Mouse (Mus musculus): ENCODE measurements around the gene Chn2. TPM values are rescaled to one million over a fixed set of nuclear protein-coding genes. Genes with fewer than 3 reads are reported as not detected.

The Chn2 gene
- polyA plus RNA-seq, 1 experiment from 2014 or later, result 4.3 TPM

GRCm38 (mm10) chr6:54157097-54157496 is 117.7 kb downstream of the Chn2 start:
- no peaks in the 10 kb centered on the region for H3K27me3 ChIP-seq
- no peaks in the 10 kb centered on the region for H3K9me3 ChIP-seq (replicated peaks)
- no peak overlapping the region for H3K4me3 ChIP-seq (replicated peaks)
- H3K4me1 ChIP-seq (replicated peaks), result peaks cover 6% of the 10 kb centered on the region; the same call in 1 of the 2 replicates
- no peak overlapping the region for H3K9ac ChIP-seq
- no peak overlapping the region for H3K27ac ChIP-seq (replicated peaks)
- WGBS (ENCODE audit: insufficient replicate concordance), result 67% methylated on average over 2 of the region's 2 CpGs
- no peak for ATAC-seq (ENCODE audit: insufficient read depth)
- no peaks in the 10 kb centered on the region for H3K36me3 ChIP-seq (replicated peaks)
- no peak overlapping the region for H3K4me2 ChIP-seq

DNA sequence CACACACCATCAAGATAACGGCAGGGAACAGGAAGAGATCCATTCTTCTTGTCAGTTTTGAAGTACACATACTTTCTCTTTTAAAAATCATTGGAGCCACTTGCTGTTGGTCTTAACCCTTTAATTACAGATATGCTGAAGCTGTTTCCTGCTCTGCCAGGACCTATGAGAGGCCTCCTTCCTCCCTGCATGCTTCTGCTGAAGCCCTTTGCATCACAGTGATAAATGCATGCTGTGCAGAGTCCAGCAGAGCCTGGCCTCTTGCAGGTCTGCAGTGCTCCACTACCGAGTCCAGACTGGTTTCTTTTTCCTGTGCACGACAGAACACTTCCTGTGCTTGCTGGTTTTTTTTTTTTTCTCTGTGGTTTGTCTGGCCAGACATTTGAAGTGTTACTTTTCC is 119.0 kb downstream of the Chn2 start:
- H3K4me3 ChIP-seq (replicated peaks), result no peak overlapping the region
- H3K4me1 ChIP-seq (replicated peaks), result peaks cover 12% of the 10 kb centered on the region; the same call in 1 of the 2 replicates
- H3K27ac ChIP-seq (replicated peaks), result no peak overlapping the region
- H3K27me3 ChIP-seq, result no peaks in the 10 kb centered on the region
- H3K36me3 ChIP-seq (replicated peaks), result no peaks in the 10 kb centered on the region
- H3K4me2 ChIP-seq, result no peak overlapping the region; the same call in 1 of the 2 replicates
- WGBS (ENCODE audit: insufficient replicate concordance), result 6% methylated on average over 3 of the region's 3 CpGs
- H3K9ac ChIP-seq, result no peak overlapping the region
- H3K9me3 ChIP-seq (replicated peaks), result no peaks in the 10 kb centered on the region
- ATAC-seq (ENCODE audit: insufficient read depth), result no peak; the same call in 1 of the 2 replicates

DNA sequence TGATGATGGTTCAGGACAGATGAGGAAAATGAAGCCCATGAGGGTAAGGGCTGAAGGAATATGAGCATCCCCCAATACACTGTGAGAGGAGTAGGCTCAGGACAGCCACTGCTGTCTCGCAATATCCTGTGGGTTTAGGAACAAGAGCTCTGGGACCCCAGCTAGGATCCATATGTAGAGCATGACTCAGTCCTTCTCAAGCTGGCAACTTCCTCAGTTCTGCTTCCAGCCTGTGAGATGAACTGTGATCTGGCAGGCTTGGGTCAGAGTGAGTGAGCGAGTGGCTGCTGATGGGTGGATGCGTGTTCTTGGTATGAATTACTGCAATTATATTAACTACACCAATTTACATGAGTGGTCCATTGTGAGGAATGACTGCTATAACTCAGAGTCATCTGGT is 121.3 kb downstream of the Chn2 start:
- no peaks in the 10 kb centered on the region for H3K36me3 ChIP-seq (replicated peaks)
- H3K9me3 ChIP-seq (replicated peaks), result no peaks in the 10 kb centered on the region
- H3K27me3 ChIP-seq, result no peaks in the 10 kb centered on the region
- ATAC-seq (ENCODE audit: insufficient read depth), result no peak
- H3K27ac ChIP-seq (replicated peaks), result no peak overlapping the region
- 54% methylated on average over 3 of the region's 3 CpGs for WGBS (ENCODE audit: insufficient replicate concordance)
- H3K4me1 ChIP-seq (replicated peaks), result peaks cover 17% of the 10 kb centered on the region; the same call in 1 of the 2 replicates
- no peak overlapping the region for H3K4me2 ChIP-seq
- no peak overlapping the region for H3K4me3 ChIP-seq (replicated peaks)
- no peak overlapping the region for H3K9ac ChIP-seq

DNA sequence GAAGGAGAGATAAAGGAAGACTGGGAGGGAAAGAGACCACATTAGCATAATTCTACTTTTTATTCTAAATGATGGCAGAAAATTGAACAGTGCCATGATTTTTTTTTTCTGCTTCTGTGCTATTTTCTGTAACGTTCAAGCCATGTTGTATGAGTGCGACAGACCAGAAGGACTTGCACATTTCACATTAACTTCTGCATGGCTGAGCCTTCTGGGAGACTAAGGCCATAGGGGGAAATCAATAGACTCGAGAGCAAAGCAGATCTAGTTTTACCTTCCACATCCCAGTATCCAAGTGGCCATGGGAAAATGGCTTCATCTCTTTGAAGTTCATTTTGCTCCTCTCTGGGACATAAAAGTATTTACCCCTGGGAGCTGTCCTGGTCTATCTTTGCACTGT is 121.9 kb downstream of the Chn2 start:
- H3K27ac ChIP-seq (replicated peaks), result no peak overlapping the region
- no peaks in the 10 kb centered on the region for H3K27me3 ChIP-seq
- H3K4me3 ChIP-seq (replicated peaks), result no peak overlapping the region
- H3K36me3 ChIP-seq (replicated peaks), result no peaks in the 10 kb centered on the region
- no peaks in the 10 kb centered on the region for H3K9me3 ChIP-seq (replicated peaks)
- no peak for ATAC-seq (ENCODE audit: insufficient read depth)
- no peak overlapping the region for H3K4me2 ChIP-seq
- peaks cover 17% of the 10 kb centered on the region; the same call in 1 of the 2 replicates for H3K4me1 ChIP-seq (replicated peaks)
- H3K9ac ChIP-seq, result no peak overlapping the region
- 61% methylated on average over 3 of the region's 3 CpGs for WGBS (ENCODE audit: insufficient replicate concordance)

DNA sequence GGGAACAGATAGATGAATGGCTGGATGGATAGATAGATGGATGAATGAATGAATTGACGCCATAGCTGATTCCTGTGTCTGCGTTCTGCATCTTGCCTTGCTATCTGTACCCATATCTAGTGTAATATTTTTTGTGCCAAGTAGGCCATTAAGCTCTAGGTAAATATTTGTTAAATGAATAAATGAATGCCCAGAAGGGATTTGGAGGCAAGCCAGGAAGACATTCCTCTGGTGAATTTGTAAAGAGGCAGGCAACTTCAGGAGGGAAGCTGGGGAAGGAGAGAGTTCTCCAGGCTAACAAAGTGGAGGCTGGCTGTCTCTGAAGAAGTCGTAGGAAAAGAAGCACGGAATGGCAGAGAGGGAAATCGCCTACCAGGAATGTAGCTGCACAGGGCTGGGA is 123.0 kb downstream of the Chn2 start:
- WGBS (ENCODE audit: insufficient replicate concordance), result 39% methylated on average over 5 of the region's 5 CpGs
- H3K27me3 ChIP-seq, result no peaks in the 10 kb centered on the region
- H3K9me3 ChIP-seq (replicated peaks), result no peaks in the 10 kb centered on the region
- ATAC-seq (ENCODE audit: insufficient read depth), result no peak
- no peak overlapping the region for H3K9ac ChIP-seq
- peaks cover 17% of the 10 kb centered on the region; the same call in 1 of the 2 replicates for H3K4me1 ChIP-seq (replicated peaks)
- no peaks in the 10 kb centered on the region for H3K36me3 ChIP-seq (replicated peaks)
- H3K4me3 ChIP-seq (replicated peaks), result no peak overlapping the region
- no peak overlapping the region for H3K4me2 ChIP-seq
- H3K27ac ChIP-seq (replicated peaks), result 0 out of 2 replicates have a peak overlapping the region, but pooled peaks have one; percentile 33

- Histone ChIP-seq H3K9ac (no peak overlapping the region), H3K4me3 (replicated peaks) (no peak overlapping the region), H3K4me1 (replicated peaks) (peaks cover 14% of the 10 kb centered on the region; the same call in 1 of the 2 replicates), H3K27me3 (no peaks in the 10 kb centered on the region), H3K36me3 (replicated peaks) (no peaks in the 10 kb centered on the region), H3K27ac (replicated peaks) (0 out of 2 replicates have a peak overlapping the region, but pooled peaks have one; percentile 33), H3K4me2 (no peak overlapping the region), H3K9me3 (replicated peaks) (no peaks in the 10 kb centered on the region)
- 24% methylated on average over 9 of the region's 9 CpGs for WGBS (ENCODE audit: insufficient replicate concordance)
- peak; percentile 28; the same call in 1 of the 2 replicates for ATAC-seq (ENCODE audit: insufficient read depth)
Observed at GRCm38 (mm10) chr6:54162786-54163185, 123.4 kb downstream of the Chn2 start.

DNA sequence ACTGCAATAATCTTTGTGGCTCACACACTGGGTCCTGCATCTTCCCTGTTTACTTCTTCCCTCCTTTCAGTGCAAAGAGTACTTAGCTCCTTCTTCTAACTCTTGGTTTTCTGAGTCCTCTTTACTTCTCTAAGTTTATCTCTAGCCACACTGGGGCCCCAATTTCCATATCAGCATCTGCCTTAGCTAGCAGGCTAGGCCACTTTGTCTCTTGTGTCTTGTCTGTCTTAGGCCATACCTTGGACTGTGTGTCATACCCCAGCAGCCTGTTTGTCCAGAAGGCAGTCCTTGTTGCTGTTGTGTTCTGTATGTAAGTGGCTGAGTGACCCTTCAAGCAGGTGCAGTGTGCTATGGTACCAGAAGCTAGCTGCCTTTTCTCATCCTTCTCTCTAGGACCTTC is 124.3 kb downstream of the Chn2 start:
- Histone ChIP-seq H3K27ac (replicated peaks) (no peak overlapping the region), H3K4me3 (replicated peaks) (no peak overlapping the region), H3K9me3 (replicated peaks) (no peaks in the 10 kb centered on the region), H3K27me3 (no peaks in the 10 kb centered on the region), H3K4me1 (replicated peaks) (peaks cover 10% of the 10 kb centered on the region; the same call in 1 of the 2 replicates), H3K36me3 (replicated peaks) (no peaks in the 10 kb centered on the region), H3K9ac (no peak overlapping the region), H3K4me2 (no peak overlapping the region)
- no peak for ATAC-seq (ENCODE audit: insufficient read depth)

DNA sequence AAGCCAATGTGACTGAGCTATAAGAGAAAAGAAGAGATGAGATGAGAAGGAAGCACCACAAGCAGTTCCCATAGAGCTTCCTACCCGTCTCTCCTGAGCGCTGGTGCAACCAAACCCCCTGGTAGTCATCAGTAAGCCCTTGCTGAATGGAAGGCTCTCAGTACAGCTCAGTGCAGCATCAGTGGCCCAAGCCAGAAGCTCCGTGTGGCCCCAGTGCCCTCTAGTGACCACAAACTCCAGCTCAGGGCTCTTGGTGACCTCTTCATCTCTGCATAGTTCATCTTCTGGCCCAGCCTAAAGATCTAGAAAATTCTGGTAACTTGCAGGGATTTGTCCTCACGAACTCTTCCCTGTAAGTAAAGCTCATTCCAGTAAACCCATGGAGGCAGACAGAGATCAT is 125.4 kb downstream of the Chn2 start:
- H3K9ac ChIP-seq, result no peak overlapping the region
- no peak overlapping the region for H3K4me2 ChIP-seq
- peaks cover 10% of the 10 kb centered on the region; the same call in 1 of the 2 replicates for H3K4me1 ChIP-seq (replicated peaks)
- H3K9me3 ChIP-seq (replicated peaks), result no peaks in the 10 kb centered on the region
- no peak for ATAC-seq (ENCODE audit: insufficient read depth)
- H3K27ac ChIP-seq (replicated peaks), result no peak overlapping the region
- H3K4me3 ChIP-seq (replicated peaks), result no peak overlapping the region
- H3K27me3 ChIP-seq, result no peaks in the 10 kb centered on the region
- 30% methylated on average over 4 of the region's 4 CpGs for WGBS (ENCODE audit: insufficient replicate concordance)
- H3K36me3 ChIP-seq (replicated peaks), result no peaks in the 10 kb centered on the region

- no peak overlapping the region for H3K4me2 ChIP-seq
- no peak for ATAC-seq (ENCODE audit: insufficient read depth)
- peaks cover 10% of the 10 kb centered on the region; the same call in 1 of the 2 replicates for H3K4me1 ChIP-seq (replicated peaks)
- no peak overlapping the region for H3K27ac ChIP-seq (replicated peaks)
- H3K4me3 ChIP-seq (replicated peaks), result no peak overlapping the region
- no peaks in the 10 kb centered on the region for H3K27me3 ChIP-seq
- no peaks in the 10 kb centered on the region for H3K36me3 ChIP-seq (replicated peaks)
- no peak overlapping the region for H3K9ac ChIP-seq
- no peaks in the 10 kb centered on the region for H3K9me3 ChIP-seq (replicated peaks)
- 66% methylated on average over 7 of the region's 7 CpGs for WGBS (ENCODE audit: insufficient replicate concordance)
Observed at GRCm38 (mm10) chr6:54165246-54165645, 125.9 kb downstream of the Chn2 start.

GRCm38 (mm10) chr6:54165863-54166262 is 126.5 kb downstream of the Chn2 start:
- no peaks in the 10 kb centered on the region for H3K27me3 ChIP-seq
- H3K9ac ChIP-seq, result no peak overlapping the region
- no peak overlapping the region for H3K4me2 ChIP-seq
- H3K4me3 ChIP-seq (replicated peaks), result no peak overlapping the region
- no peak for ATAC-seq (ENCODE audit: insufficient read depth)
- 75% methylated on average over 4 of the region's 4 CpGs for WGBS (ENCODE audit: insufficient replicate concordance)
- no peaks in the 10 kb centered on the region for H3K9me3 ChIP-seq (replicated peaks)
- peaks cover 10% of the 10 kb centered on the region; the same call in 1 of the 2 replicates for H3K4me1 ChIP-seq (replicated peaks)
- no peak overlapping the region for H3K27ac ChIP-seq (replicated peaks)
- no peaks in the 10 kb centered on the region for H3K36me3 ChIP-seq (replicated peaks)

GRCm38 (mm10) chr6:54166991-54167546 is 127.7 kb downstream of the Chn2 start:
- Histone ChIP-seq H3K4me2 (no peak overlapping the region), H3K36me3 (replicated peaks) (no peaks in the 10 kb centered on the region), H3K27me3 (no peaks in the 10 kb centered on the region), H3K27ac (replicated peaks) (no peak overlapping the region), H3K9ac (no peak overlapping the region), H3K4me3 (replicated peaks) (no peak overlapping the region), H3K9me3 (replicated peaks) (no peaks in the 10 kb centered on the region), H3K4me1 (replicated peaks) (peaks cover 10% of the 10 kb centered on the region; the same call in 1 of the 2 replicates)
- no peak for ATAC-seq (ENCODE audit: insufficient read depth)
- WGBS (ENCODE audit: insufficient replicate concordance), result 68% methylated on average over 7 of the region's 7 CpGs

Measured in liver, embryonic 15.5 days (tissue).